Mouse (Mus musculus): ENCODE measurements around the gene Chd5. TPM values are rescaled to one million over a fixed set of nuclear protein-coding genes. Genes with fewer than 3 reads are reported as not detected.

Chd5 gene
- total RNA-seq (2021): 1 to 10 TPM; 6.9 to 9.7 TPM
- long read RNA-seq, experiment 1, partial matches to known transcripts: 0 of 3 reads
- long read RNA-seq, experiment 1, other reads (novel, unspliced or antisense): 3 of 3 reads
- long read RNA-seq, experiment 2, partial matches to known transcripts: 1 of 5 reads
- long read RNA-seq, experiment 2, other reads (novel, unspliced or antisense): 4 of 5 reads

DNA sequence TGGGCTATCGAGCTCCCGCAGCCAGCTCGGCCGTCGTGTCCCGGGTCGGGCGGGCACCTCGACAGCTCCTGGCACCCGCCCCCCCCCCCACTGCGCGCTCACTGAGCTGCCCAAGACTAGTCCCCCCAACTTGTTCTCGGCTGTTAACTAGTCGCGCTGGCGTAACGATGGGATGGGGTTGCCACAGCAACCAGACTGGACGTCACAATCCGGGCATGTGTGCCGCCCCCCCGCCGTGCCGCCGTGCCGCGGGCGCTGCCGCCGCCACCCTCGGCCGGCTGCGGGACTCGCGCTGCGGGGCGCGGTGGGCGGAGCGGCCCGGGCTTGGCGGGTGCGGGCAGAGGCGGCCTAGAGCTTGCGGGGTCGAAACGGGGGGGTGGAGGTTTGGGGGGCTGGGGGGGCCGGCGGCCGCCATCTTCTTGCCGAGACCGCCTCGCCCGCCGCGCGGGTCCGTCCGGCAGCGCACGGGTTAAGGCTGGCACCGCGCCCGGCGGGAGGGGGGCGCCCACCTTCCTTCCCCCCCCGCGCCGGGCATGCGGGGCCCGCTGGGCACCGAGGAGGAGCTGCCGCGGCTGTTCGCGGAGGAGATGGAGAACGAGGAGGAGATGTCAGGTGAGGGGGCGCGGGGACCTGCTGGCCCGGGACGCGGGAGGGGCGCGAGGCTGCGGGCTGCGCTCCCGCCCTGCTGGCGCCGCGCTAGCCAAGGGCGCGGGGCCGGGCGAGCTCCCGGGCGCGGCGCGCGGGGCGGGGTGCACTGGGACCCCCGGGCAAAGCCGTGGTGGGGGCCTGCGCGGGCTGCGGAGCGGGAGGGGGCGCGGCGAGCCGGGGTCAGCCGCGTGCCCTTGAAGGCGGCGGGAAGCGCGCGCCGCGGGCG lies at the start of gene Chd5:
Chd5 (plus strand) TSS at position 233 of the 874 bp plus-strand sequence.
- DNase-seq (ENCODE audit: low spot score in 2 of 2): no peak

DNA sequence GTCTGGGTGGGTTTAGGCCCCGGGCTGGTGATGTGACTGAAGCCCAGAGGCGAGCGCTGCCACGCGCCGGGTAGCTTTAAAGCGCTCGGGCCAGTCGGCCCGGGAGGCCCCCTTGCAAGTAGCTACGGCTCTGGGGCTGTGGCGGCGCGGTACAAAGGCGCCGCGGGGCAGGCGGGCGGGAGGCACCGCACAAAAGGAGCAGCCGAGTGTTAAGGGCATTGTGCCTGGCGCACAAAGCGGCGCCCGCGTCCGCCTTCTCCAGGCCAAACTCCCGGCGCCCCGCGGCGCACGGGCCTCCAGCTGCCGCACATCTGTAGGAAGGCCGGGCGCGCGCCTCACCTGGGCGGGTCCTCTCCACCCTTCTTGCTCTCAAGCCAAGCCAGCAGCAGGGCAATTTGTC lies 48.1 kb upstream of the Chd5 start:
- no peak for DNase-seq (ENCODE audit: low spot score in 2 of 2)

DNA sequence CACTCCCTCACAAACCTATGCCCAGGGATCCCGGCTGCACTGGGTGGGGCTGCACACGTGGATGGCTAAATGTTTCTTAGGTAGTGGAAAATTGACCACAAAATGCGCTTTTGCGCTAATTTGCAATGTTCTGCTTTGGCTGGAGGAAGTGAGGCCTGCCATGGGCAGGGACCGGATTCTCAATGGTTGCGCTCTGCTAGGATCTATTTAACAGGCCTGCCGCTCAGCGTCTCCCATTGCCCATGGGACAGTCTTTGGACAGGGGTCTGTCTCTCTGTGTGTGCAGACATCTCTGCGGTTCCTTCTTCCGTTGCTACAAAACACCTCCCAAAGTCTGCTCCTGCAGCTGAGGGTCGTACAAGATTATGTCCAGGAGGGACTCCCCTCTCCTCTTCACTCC lies 47.5 kb upstream of the Chd5 start:
- DNase-seq (ENCODE audit: low spot score in 2 of 2): no peak

DNA sequence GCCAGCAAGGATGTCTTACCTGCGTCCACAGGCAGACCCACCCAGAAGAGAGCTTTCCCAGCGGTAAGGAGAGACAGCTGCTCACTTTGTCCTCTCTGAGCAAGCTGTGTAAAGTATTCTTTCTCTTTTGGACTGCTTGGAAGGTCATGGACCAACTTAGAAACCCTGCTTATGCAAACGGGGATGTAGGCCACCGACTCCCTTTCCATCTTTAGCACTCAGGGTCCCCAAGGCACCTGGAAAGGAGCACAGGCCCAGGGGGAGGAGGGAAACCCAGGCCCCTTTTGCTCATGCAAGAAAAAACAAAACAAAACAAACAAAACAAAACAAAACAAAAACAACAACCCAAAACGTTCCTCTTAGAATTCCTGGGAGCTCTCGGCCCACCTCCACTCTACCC lies 46.9 kb upstream of the Chd5 start, which contains the start of gene Hes3:
Hes3 (minus strand) TSS at position 101 of the 400 bp plus-strand sequence.
- DNase-seq (ENCODE audit: low spot score in 2 of 2): no peak

DNA sequence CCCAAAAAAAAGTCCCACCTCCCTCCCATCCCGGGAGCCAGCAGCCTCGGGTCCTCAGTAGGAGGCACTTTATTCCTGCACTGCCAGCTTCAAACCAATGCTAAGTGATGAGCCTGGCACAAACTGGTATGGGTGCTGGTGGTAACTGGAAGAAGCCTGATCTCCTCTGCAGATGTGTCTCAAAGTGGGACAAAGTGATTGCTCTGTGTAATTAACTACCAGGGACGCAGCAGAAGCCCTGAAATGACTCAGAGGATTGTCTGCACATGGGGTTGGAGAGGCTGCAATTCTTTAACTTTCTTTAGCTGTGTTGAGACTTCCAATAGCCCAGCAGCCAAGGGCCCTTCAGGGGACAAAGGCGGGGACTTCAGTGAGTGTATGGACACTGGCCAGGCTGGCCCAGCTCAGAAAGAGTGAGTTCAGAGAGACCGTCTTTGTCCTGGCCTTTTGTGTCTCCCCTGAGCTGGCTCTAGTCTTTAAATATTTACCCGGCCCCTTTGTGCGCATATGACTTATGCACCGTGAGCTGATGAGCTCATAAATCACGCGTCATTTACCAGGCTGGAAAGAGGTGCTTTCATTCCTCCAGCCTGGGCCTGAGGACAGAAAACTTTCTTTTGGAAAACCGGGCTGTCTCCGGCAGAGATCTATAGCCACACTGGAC lies 46.2 kb upstream of the Chd5 start:
- no peak for DNase-seq (ENCODE audit: low spot score in 2 of 2)

DNA sequence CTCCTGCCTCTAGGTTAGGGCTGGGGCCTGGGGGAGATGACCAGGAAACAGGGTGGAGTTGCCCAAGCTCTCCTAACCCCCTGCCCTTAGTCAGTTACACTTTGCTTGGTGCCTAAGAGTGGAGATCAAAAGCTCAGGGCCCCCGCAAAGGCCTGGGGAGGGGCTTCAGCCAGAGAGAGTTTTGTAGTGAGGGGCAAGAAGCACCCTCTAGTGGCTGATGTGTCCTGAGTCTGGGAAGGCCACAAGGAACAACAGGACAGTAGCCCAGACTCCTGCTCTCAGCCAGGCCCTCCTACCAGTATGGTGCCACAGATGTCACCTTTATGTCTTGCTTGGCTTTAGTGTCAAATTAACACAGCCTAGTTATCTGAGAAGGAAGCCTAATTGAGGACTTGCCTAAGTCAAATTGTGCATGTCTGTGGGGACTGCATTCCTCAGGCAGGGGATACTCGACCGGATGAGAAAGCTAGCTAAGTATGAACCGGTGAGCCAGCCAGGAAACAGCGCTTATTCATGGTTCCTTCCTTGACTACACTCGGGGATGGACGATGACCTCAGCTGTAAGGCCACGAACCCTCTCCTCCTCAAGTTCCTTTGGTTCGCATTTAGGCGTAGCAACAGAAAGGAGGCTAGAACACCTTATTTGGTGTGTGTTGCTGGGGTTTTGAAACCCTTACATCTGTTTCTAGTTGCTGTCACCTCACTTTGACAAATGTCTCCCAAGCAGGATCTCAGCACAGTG lies 44.1 kb upstream of the Chd5 start:
- no peak for DNase-seq (ENCODE audit: low spot score in 2 of 2)

DNA sequence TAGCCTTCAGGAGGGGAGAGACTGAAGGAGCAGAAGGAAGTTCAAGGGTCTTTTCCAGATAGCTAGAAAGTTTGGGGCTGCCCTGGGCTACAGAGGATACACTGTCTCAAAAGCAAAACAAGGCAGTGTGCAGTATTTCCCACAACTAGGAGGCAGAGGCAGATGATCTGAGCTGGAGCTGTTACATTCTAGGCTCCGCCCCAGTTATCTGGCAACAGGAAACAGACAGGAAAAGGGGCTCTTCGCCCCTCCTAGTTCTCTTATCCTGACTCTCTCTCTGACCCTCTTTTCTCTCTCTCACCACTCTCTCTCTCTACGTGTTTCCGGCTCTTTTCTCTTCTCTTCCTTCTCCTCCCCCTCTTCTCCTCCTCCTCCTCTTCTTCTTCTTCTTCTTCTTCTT lies 42.5 kb upstream of the Chd5 start:
- no peak for DNase-seq (ENCODE audit: low spot score in 2 of 2)

DNA sequence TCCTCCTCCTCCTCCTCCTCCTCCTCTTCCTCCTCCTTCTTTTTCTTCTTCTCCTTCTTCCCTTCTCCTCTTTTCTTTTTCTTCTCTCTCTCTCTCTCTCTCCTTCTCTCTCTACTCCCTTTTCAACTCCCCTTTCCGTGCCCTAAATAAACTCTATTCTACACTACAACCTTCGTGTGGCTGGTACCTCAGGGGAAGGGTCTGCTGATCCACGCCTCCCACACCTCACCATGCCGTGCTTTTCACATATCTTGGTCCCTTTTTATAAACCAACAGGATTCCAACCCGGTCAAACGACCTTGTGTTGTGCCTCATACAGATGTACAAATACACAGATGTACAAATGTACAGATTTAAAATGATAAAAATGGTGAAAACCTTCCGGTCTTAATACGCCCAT lies 42.1 kb upstream of the Chd5 start:
- no peak for DNase-seq (ENCODE audit: low spot score in 2 of 2)

DNA sequence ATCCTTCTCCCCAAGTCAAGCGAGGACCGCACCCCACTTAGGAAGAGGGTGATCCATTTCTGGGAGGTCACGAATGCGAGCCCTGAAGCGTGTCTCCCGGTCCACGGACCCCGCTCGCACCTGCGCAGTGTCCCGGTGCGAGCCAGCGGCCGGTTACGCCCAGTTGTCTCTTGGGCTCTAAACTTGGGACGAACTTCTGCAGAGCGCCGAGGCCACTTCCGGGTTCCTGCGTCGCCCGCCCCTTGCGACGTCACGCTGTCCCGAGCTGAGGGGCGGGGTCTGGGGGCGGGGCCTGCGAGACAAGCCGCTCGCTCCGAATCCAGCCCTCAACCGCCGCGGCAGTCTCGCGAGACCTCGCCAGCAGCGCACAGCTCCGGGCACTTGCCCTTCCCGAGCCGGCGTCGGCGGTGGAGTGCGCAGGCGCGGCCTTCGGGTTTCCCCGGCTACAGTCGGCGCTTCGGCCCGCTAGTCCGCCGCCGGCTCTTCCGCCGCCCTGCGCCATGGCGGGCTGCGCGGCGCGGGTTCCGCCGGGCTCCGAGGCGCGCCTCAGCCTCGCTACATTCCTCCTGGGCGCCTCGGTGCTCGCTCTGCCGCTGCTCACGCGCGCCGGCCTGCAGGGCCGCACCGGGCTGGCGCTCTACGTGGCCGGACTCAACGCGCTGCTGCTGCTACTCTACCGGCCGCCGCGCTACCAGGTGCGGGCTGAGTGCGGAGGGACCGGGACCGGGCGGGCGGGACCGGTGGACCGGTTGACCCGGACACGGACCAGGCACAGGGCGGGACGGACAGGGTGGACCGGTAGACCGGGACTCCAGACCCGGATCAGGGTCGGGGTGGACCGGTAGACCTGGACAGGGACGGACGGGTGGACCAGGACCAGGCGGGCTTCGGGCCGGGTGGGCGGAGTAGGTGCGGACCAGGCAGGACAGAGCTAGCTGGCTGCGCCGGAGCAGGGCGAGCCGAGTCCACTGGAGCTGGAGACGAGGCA lies 41.3 kb upstream of the Chd5 start, which contains the start of gene Icmt:
Icmt (plus strand) TSS at position 354 of the 988 bp plus-strand sequence.
- DNase-seq (ENCODE audit: low spot score in 2 of 2): peak; percentile 100

DNA sequence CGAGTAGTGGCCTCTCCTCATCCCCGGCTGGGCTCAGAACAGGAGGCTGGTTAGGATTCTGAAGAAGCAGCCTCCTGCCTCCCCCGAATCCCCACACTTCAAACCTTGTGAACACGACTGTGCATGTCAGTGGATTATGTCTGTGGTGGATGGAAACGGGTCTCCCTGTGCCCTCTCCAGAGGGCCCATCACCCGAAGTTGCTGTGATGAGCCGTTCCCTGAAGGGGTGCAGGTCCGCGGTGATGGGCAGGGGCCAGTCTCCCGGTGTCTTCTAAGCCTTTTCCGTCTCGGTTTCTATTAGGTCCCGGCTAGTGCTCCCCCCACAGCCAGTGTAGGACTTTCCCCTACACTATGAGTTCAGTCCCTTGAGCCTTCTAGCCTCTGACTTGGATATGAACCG lies 39.6 kb upstream of the Chd5 start:
- DNase-seq (ENCODE audit: low spot score in 2 of 2): no peak

DNA sequence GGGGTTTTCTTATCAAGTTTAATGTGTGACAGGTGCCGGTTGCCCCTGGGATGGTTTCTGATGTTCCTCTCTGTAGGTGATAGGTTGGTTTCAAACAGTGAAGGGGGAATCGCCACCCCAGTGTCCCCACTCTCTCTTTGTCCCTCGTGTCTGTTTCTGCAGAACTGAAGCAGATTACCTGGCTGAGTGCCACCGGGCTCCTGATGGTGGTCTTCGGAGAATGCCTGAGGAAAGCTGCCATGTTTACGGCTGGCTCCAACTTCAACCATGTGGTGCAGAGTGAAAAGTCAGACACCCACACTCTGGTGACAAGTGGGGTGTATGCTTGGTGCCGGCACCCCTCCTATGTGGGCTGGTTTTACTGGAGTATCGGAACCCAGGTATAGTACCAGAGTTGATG lies 38.1 kb upstream of the Chd5 start:
- DNase-seq (ENCODE audit: low spot score in 2 of 2): no peak

DNA sequence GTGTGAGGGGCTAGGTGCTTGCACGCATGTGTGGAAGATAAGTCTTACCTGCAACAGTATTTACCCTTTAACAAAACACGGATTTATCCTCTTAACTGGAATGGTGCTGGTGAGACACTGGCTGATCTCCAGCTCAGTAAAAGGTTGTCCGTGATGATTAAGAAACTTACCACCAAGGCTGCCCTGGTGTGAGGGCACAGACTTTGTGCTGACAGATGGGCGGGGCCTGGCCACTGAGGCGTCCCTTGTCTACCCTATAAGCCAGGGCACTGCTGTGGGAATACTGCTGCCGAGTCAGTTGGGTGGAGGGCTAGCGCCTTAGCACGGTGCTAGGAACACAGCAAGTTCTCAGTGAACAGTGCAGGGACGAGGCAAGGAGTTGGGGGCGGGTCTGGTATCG lies 36.4 kb upstream of the Chd5 start:
- DNase-seq (ENCODE audit: low spot score in 2 of 2): no peak

DNA sequence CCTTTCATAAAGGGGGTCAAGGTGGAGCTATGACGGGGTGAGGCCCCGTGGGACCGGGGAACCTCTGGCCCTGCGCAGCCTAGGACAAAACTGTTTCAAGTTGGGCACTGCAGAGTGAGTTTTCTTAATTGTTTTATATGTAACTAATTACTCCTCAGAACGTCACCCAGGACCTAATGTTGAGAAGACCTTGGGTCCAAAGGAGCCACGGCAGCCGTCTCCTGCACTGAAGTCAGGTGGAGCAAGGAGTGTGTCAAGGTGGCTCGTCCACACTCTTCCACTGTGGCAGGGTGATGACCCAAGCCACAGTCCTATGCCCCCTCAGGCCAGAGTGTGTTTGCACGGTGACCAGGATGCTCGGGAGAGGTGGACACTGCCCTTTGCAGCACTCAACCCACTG lies 35.3 kb upstream of the Chd5 start:
- DNase-seq (ENCODE audit: low spot score in 2 of 2): no peak

DNA sequence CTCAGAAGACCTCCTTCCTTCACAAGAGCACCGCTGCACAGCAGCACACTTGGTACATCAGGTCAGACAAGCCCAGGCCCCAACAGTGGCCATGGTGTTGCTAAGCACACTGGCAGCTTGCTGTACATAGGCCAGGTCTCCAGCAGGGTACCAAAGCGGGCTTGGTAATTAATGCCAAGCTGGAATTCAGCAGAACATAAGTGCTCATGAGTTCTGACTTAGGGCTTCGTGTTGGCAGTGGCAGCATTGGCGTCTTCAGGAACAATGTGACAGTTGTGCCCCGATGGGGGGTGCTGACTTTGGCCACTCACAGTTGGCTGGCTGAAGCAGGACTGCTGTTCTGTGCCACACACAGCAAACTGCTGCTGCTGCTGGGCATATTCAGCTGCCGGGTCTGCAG lies 33.8 kb upstream of the Chd5 start:
- no peak for DNase-seq (ENCODE audit: low spot score in 2 of 2)

DNA sequence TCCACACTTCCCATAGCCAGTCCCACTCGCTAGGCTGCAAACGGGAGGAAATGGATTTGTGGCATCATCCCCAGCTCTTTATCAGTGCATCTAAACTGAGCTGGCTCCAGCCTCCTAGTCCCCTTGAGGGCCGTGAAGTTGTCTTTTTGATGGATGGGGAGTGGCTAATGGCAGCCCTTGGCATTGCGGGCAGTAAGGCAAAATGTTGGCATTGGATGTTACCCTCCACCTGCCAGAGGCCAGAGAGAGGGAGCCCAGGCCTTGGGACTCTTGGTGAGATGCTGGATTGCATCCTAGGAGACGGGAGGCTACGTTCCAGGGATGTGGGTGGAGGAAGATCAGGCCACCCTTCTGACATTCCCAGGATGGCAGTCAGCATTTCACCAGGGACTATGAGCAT lies 32.5 kb upstream of the Chd5 start:
- no peak for DNase-seq (ENCODE audit: low spot score in 2 of 2)

DNA sequence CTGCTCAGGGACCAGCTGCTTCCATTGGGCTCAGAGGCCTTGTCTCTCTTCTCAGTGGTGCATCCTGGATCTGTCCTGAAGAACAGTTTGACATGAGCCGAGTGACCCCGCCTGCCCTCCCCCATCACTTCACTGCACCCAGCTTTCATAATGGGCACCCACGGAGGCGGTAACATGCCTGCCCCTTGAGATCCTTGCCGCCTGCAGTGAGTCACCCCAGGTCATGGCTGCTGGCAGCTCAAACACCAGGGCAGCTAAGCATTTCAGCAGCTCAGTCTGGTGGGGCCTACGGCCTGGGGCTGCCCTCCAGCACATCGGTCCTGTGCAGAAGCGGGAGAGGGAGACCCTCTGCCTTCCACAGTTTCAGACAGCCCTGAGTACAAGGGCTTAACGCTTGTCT lies 30.9 kb upstream of the Chd5 start:
- DNase-seq (ENCODE audit: low spot score in 2 of 2): no peak

DNA sequence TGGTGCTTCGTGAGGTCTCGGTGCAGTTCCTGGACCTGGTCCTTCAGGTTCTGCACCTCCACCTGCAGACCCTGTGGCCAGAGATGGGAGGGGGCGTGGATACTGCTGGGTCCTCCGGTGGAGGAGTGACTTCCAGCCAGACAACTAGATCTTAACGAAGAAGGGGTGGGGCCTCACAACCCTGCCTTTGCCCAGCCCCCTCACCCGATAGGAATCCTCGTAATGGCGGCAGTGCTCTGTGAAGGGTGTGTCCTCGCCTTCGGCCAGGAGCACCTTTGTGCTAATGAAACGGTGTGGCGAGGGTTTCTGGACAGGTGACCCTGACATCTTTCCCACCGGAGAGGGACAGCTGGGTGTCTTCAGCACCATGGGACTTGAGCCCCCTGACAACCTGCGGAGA lies 26.3 kb upstream of the Chd5 start:
- DNase-seq (ENCODE audit: low spot score in 2 of 2): no peak

DNA sequence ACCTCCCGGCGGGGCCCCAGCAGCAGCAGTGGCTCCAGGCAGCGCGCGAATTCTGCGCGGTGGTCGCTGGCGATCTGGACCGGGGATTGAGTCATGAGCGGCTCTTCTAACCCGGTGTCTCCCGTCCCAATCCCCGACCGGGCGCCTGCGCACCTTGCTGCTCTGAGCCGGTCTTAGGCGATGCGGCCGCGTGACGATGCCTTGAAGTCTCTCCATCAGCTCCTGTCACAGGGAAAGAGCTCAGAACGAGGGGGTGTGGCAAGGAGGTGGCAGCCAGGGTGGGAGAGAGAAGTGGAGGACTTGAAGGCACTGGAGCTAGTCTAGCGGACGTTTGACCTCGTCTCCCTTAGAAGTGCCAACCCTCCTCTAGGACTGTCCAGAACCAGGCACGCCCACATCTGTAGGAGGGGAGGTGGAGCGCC lies 25.2 kb upstream of the Chd5 start:
- DNase-seq (ENCODE audit: low spot score in 2 of 2): no peak

DNA sequence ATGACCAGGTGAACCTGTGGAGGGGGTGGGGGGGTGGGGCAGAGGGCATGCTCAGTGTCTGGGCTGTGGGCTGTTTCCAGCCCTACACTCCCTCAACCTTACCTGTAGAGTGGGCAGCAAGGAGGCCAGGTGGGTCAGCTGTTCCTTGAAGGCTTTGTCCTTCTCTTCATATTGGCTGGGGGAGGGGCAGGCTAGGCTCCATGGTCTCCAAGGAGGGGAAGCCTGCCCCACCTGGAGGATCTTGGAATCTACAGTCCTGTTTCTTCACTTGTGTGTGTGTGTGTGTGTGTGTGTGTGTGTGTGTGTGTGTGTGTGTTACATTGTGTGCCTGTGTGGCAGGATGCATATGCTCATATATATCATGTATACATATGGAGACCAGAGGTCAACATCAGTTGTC lies 24.5 kb upstream of the Chd5 start:
- DNase-seq (ENCODE audit: low spot score in 2 of 2): no peak

Data from adrenal gland, adult 18-20 months (tissue).